Mouse (Mus musculus) liver, embryonic 12.5 days (tissue): ENCODE measurements around the gene Stac2. TPM values are rescaled to one million over a fixed set of nuclear protein-coding genes. Genes with fewer than 3 reads are reported as not detected.

Experiments
- ATAC-seq: fragments of 200-750 bp; cut with Nextera tagmentation; 2 replicates; pipeline ENCODE4 v1.8.0; 2017; ENCODE audit warnings: moderate number of reproducible peaks, mild to moderate bottlenecking, moderate library complexity
- H3K27ac ChIP-seq: fragments of 300-500 bp; sonication (generic); 2 replicates; pipeline ENCODE4 v1.5.1; 2016; ENCODE audit warnings: mild to moderate bottlenecking
- H3K27me3 ChIP-seq: fragments of 300-500 bp; sonication (generic); replicated peaks from 2 replicates; pipeline ENCODE4 v1.6.1; 2016; ENCODE audit warnings: mild to moderate bottlenecking, moderate library complexity
- H3K36me3 ChIP-seq: fragments of 300-500 bp; sonication (generic); 2 replicates; pipeline ENCODE4 v1.6.1; 2016; ENCODE audit warnings: mild to moderate bottlenecking, moderate library complexity
- H3K4me1 ChIP-seq: fragments of 300-500 bp; sonication (generic); 2 replicates; pipeline ENCODE4 v1.6.1; 2016
- H3K4me2 ChIP-seq: fragments of 300-500 bp; sonication (generic); 2 replicates; pipeline ENCODE4 v1.6.1; 2016; ENCODE audit warnings: mild to moderate bottlenecking, moderate library complexity
- H3K4me3 ChIP-seq: fragments of 300-500 bp; sonication (generic); 2 replicates; pipeline ENCODE4 v1.5.1; 2016; ENCODE audit warnings: mild to moderate bottlenecking, moderate library complexity
- H3K9ac ChIP-seq: fragments of 300-500 bp; sonication (generic); 2 replicates; pipeline ENCODE4 v1.6.1; 2016; ENCODE audit warnings: mild to moderate bottlenecking, moderate library complexity
- H3K9me3 ChIP-seq: fragments of 300-500 bp; sonication (generic); replicated peaks from 2 replicates; pipeline ENCODE4 v1.6.1; 2016; ENCODE audit warnings: mild to moderate bottlenecking, moderate library complexity
- WGBS: fragments of 180-500 bp; shearing (Covaris S2); methylation state at CpG from one replicate; pipeline ENCODE4 v1.1.7; 2016; ENCODE audit not compliant: insufficient replicate concordance; 5-methylcytosine and 5-hydroxymethylcytosine counted together
- microRNA-seq: library from miRNA; unstranded; fragments of <30 nt; microRNA quantifications from one replicate; pipeline ENCODE4, GENCODE M21; 2017
- polyA plus RNA-seq: library from polyadenylated mRNA; unstranded; fragments of >200 nt; fragmentation: Nextera tagmentation; extraction: Ambion mirVana; gene quantifications from 2 replicates; pipeline ENCODE4 v1.2.1, GENCODE M21; 2016

Gene Stac2
- polyA plus RNA-seq, 1 experiment from 2014 or later = 0.07 TPM

DNA sequence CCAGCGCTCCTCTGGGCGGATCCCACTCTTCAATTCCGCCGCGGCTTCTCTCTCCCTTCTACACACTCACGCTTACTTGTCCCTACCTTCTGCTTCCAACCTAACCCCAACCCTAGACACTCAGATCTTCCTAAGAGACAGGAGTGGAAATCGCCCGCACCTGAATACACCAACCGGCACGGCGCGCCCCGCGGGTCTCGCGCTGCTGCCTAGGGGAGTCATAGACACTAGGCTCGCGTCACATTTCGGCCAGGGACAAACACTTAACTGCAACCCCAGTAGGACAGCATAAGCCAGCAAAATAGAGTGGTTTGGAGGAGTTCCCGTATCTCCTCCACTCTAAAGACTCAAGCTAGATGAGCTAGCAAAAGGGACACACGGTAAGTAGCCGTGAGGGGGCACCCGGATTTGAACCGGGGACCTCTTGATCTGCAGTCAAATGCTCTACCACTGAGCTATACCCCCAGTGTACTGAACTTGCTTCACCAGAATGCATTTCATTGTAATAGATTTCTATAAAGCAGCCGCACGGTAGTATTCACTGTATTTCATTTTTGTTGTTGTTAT is 64.6 kb downstream of the Stac2 start:
- no peaks in the 10 kb centered on the region for H3K9me3 ChIP-seq
- under 1% methylated on average over 26 of the region's 26 CpGs for WGBS
- H3K27me3 ChIP-seq = peaks cover 54% of the 10 kb centered on the region
- peak; percentile 84 for ATAC-seq
- H3K36me3 ChIP-seq = no peaks in the 10 kb centered on the region
- peak overlapping the region; percentile 87 for H3K9ac ChIP-seq
- H3K27ac ChIP-seq = peak overlapping the region; percentile 91
- peak overlapping the region; percentile 89 for H3K4me3 ChIP-seq
- H3K4me1 ChIP-seq = peaks cover 39% of the 10 kb centered on the region
- H3K4me2 ChIP-seq = peak overlapping the region; percentile 92

DNA sequence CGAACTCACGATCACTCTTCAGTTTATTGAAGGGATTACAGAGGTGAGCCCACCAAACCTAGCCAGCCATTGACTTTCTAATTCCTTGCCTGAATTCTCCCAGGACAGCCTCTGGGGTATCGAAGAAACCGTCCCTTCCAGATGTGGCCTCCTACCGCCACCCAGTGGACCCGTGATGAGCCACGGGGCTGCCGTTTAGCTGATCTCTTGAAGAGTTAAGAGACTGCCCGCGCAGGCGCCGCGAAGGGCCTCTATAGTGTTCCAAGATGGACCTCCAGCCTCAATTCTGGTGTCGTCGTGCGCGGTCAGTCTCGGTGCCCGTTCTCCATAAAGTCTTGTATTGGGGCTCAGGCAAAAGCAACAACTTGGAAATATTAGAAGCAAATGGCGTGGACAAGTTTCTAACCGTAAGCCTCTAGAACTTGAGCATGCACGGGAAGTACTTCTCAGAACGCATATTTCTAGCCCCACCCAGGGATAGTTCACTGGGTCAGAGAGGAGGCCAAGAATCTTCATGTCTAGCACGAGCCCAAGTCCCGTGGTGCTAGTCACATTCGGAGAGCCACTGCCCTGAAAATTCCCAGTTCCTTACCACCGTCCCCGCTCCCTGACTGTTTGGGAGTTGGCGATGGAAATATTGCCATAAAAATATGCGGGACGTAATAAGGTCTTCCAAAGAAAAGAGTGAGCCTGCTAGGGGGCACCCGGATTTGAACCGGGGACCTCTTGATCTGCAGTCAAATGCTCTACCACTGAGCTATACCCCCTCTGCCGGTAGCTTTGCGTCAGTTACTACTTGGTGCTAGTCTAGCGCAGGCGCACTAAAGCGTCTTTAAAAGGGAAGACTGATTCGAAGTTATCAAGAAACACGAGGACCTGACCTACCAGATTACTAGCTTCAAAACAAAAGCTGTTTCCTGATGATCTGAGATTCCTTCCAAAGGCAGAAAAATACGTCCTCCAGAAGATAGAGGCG is 65.4 kb downstream of the Stac2 start:
- Histone ChIP-seq H3K27ac (peak overlapping the region; percentile 91), H3K27me3 (peaks cover 62% of the 10 kb centered on the region), H3K4me1 (peaks cover 39% of the 10 kb centered on the region), H3K36me3 (no peaks in the 10 kb centered on the region), H3K4me3 (peak overlapping the region; percentile 89), H3K9me3 (no peaks in the 10 kb centered on the region), H3K9ac (peak overlapping the region; percentile 87), H3K4me2 (peak overlapping the region; percentile 92)
- peak; percentile 77 for ATAC-seq
- under 1% methylated on average over 42 of the region's 42 CpGs for WGBS

DNA sequence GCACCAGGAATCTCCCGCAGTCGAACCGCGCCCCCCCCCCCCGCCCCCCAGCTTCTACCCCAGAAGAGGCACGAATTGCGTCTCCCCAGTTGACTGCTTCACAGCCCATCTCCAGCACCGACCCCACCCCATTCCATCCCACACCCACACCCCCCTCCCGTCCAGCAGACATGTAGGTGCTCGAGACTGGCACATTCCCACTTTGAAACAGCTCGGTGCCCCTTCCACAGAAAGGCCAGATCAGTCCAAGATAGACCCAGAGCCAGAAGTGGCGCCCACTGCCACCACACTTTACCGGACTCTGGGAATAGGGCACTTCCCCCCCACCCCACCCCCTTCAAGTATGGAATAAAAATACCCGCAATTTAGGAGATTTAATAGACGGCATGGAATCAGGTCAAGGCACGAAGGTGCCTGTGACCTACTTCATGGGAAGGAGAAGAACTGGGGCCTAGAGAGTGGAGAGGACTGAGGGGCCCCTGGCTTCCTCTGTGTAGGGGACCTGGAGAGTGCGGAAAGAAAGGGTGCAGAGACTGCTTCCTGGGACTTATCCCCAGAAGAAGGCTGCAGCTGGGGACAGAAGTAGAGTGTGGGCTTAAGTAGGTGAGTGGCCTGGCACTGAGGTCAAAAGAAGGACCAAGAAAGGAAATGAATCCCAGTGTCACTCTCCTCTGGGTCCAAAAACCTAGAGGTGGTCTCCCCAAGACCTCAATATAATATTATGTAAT is 66.4 kb downstream of the Stac2 start:
- H3K4me2 ChIP-seq = peak overlapping the region; percentile 92

More for the DNA sequence above, 66.4 kb downstream of the Stac2 start:
- Histone ChIP-seq H3K27ac (no peak overlapping the region), H3K27me3 (peaks cover 61% of the 10 kb centered on the region), H3K9me3 (no peaks in the 10 kb centered on the region), H3K36me3 (no peaks in the 10 kb centered on the region), H3K4me3 (peak overlapping the region; percentile 89), H3K4me1 (peaks cover 39% of the 10 kb centered on the region), H3K9ac (peak overlapping the region; percentile 54)
- no peak for ATAC-seq
- WGBS = 25% methylated on average over 17 of the region's 17 CpGs

Small RNA genes lying within 50 kb of the gene (microRNA-seq; reads per million reads assigned to microRNA genes)
- not detected for gene Gm27597

Other genes starting within 250 kb of the Stac2 start
- gene B230217C12Rik, start 212.7 kb downstream of the Stac2 start, polyA plus RNA-seq = 1.1 and 1.3 TPM in 2 replicates
- gene Fbxo47, start 169.3 kb downstream of the Stac2 start, polyA plus RNA-seq = 0.36 and 0.51 TPM in 2 replicates
- gene Plxdc1, start 67.0 kb downstream of the Stac2 start, polyA plus RNA-seq = 0.33 and 0.38 TPM in 2 replicates
- gene Arl5c, start 57.3 kb downstream of the Stac2 start, polyA plus RNA-seq = 15.6 and 17.1 TPM in 2 replicates
- 0.95 and 1.0 TPM in 2 replicates for gene Cacnb1, start 30.4 kb downstream of the Stac2 start, polyA plus RNA-seq
- gene Rpl19, start 26.8 kb downstream of the Stac2 start, polyA plus RNA-seq = 869 and 913 TPM in 2 replicates
- gene Fbxl20, start 96.9 kb upstream of the Stac2 start, polyA plus RNA-seq = 10.2 and 11.1 TPM in 2 replicates
- gene Med1, start 139.8 kb upstream of the Stac2 start, polyA plus RNA-seq = 40.5 and 41.8 TPM in 2 replicates
- 8.6 and 9.0 TPM in 2 replicates for gene Cdk12, start 149.6 kb upstream of the Stac2 start, polyA plus RNA-seq